Mouse (Mus musculus): ENCODE measurements around the gene 1700125H20Rik.
"Not testable (repeated sequence)": the region's sequence is repeated elsewhere in the genome, so short reads cannot be mapped to it uniquely, and the experiment has no call there.

1700125H20Rik gene

DNA sequence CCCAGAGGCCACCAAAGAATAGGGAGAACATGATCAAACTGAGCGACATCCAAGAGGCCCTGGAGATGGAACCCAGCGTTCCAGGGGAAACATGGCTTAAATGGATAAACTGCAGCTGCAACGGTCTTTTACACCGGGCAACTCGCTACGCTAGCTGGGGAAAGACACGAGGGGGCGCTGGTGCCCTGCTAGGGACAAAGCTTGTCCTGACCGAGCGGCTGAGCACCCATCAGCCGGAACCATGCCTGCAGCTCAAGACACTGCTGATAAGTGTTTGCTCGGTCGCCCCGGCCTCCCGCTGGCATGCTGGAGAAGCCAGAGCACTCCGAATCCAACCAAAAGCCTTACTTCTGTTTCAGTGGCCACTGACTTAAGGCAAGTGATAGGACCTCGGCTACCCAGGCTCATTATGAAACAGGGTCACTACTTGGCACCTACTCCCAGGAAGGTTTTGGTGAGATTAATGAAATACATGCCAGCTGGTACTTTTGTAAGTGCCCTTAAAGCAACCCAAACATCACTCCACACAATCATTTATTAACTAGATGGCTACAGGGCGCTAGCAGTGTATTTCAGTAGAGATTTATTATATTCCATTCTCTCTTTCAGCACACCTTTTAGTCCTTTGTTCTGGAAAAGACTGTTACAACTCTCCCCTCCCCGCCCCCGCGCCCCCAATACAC is at the start of gene 1700125H20Rik:
Gene 1700125H20Rik (plus strand): TSS at position 347 of the 683 bp plus-strand sequence.
- DNase-seq = peak; percentile 85 to 92

- no peak for DNase-seq
These were observed 48.1 kb upstream of the 1700125H20Rik start for GRCm38 (mm10) chr11:85122073-85122472.

DNA sequence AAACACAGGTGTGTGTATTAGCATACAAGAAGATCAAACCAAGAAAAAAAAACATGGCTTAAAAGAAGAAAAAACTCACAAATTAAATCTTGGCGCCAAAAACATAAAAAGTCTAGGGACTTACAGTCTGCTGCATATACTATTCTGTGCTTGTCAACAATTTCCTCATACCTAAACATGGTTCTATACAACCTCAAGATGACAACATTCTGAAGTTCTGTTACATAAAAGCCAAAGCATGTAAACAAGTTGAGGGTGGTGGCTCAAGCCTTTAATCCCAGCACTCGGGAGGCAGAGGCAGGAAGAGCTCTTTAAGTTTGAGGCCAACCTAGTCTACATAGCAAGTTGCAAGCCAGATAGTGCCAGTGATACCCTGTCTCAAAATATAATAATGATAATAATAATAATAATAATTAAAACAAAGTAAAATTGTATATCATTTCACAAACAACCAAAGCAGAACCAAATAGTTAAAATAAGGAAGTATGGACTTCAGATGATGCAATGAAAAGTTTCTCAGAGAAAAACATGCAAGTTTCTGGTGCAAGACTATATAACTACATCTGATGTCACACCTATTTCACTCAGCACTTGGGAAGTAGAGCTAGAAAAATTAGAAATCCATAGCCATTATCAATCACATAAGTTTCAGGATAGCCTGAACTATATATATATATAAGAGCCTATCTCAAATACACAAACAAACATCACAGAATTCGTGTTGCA is 46.8 kb upstream of the 1700125H20Rik start:
- DNase-seq = no peak

GRCm38 (mm10) chr11:85126257-85127102 is 43.7 kb upstream of the 1700125H20Rik start:
- no peak for DNase-seq

- DNase-seq = no peak
These were observed 41.3 kb upstream of the 1700125H20Rik start for GRCm38 (mm10) chr11:85128883-85129282.

- DNase-seq = no peak
These were observed 38.7 kb upstream of the 1700125H20Rik start for GRCm38 (mm10) chr11:85131542-85131941.

- peak; percentile 10 to 12 for DNase-seq
These were observed 31.3 kb upstream of the 1700125H20Rik start for GRCm38 (mm10) chr11:85138776-85139474.

DNA sequence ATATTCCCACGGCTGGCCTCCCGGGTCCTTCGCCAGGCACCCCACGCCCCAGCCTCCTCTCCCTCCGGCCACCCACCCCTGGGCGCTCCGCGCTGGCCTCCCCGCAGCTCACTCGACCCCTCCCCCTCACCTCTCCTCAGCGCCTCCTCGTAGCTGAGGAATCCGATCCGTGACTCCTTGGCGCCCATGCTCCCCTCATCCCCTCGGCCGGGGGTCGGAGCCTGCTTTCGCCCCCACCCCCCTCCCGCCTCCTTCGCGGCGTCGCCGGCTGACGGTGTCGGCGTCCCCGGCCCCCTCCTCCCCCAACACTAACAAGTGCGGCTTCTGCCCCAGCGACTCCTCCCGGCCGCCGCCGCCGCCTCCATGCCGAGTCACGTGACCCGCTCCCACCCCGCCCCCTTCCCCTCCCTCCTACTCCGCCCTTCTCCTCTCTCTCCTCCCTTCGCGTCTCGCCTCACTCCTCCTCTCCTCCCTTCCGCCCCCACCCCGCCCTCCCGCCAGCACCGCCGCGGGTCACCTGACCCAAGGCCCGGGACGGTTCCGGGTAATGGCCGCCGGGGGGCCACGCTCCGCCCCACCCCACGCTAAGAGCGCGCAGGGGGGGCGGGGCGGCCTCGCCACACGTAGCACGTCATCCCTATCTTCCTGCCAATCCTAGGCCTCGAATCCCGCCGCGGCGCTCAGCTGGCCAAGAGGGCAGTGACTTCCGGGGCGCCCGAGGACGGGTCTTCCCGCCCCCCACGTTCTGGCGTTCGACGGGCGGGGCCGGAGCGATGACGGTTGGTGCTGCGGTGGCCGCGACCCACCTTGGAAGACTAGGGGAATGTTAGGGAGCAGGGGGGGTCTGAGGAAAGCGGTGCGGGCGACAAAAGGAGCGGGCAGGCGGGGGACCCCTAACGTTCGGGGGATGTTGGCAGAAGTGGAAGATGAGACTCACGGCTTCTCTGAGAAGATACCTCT is 30.3 kb upstream of the 1700125H20Rik start, which contains the start of gene Usp32:
Gene Usp32 (minus strand): TSS at position 581 of the 960 bp plus-strand sequence.
- peak; percentile 96 to 97 for DNase-seq

GRCm38 (mm10) chr11:85152256-85152930 is 17.8 kb upstream of the 1700125H20Rik start:
- no peak for DNase-seq

DNA sequence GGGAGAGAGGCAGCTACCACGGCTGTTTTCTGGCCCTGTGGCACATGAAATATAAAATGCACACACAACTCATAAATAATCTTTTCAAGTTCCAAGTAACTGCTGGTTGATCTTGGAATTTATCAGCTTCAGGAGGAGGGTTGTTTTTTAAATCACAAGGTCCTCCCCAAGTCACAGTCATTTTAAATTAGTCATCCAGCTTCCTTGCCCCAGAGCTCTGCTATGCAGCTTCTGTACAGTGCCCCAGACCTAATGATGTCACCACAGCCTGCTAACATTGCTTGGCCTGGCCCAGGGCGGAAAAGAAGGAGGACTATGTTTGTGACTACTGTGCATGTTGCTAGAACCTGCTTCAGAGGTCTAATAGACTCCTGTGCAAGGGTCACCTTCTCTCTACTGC is 12.9 kb upstream of the 1700125H20Rik start:
- no peak for DNase-seq

DNA sequence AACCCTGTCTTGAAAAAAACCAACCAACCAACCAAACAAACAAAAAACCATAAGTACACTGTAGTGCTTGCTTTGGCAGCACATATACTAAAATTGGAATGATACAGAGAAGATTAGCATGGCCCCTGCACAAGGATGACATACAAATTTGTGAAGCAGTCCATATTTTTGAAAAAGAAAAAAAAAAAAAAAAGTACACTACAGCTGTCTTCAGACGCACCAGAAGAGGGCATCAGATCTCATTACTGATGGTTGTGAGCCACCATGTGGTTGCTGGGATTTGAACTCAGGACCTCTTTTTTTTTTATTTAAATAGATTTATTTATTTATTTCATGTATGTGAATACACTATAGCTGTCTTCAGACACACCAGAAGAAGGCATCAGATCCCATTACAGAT is 7.2 kb upstream of the 1700125H20Rik start:
- DNase-seq = not testable (repeated sequence)

GRCm38 (mm10) chr11:85164371-85164770 is 5.8 kb upstream of the 1700125H20Rik start:
- DNase-seq = no peak

DNA sequence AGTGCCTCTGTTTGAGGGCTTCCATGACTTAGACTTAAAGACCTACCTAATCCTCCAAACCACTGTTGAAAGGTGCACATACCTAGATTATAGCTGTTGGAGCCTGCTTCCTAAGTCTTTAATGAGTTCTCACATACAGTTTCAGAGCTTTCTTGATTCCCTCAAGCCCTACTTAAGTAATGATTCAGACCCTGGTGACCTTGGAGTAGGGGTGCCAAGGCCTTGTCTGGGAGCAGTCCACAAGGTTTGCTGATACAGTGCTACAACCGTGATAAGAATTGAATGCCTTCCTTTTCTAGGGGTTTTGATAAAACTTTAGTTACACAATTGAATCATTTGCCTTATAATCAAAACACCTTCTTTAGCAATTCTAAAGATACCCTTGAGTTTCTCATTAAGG is 2.7 kb upstream of the 1700125H20Rik start:
- DNase-seq = no peak

DNA sequence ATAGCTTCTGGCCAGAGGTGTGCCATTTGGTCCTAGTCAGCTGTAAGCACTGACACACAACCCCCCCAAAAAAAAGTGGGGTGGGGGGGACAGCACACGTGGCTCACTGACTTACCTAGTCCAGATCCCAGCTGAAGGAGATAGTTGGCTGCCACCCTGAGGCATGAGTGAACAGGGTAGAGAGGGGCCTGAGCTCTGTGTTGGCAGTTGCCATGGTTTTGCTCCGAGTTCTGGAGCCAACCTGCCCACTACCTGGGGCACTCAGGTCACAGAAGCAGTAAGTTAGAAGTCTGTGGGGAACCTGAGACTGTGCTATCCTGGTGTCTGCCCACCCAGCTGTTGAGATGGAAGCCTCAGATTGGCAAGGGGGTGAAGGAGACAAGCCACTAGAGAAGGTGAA is 629 bp downstream of the 1700125H20Rik start:
- no peak for DNase-seq

DNA sequence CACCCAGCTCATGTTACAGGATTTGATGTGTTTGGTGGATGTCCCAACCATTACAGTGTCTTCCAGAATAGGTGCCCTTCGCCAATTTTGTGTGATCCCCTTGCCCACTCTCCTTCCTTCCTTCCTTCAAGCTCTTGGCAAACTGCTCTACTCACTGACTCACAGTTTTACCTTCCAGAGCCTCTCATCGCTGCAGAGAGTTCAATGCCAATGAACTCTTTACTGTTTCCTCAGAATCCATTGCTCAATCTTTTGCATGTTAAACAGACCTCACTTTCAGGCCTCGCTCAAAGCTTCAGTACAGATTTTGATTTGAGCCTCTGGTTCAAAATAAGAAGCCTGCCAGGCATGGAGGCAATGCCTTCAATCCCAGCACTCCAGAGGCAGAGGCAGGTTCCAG is 5.7 kb downstream of the 1700125H20Rik start:
- no peak for DNase-seq

DNA sequence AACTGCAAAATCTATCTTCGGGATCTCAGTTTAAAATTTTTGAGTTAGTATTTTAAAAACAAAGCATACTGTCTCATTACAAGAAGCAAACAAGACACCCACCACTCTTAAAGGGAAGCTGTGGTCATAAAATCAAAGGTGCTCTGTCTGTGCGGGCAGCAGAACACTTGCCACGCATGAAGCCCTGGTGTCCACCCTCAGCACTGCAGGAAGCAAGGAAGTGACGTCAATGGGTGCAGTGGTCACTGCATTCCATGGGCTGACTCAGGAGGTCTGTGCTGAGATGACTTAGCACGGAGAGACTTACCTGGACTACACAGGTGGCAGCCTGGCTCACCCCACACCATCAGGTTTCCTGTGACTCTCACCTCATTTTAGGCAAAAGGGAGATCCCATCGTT is 7.6 kb downstream of the 1700125H20Rik start:
- no peak for DNase-seq

- no peak for DNase-seq
These were observed 8.2 kb downstream of the 1700125H20Rik start for GRCm38 (mm10) chr11:85178413-85178812.

GRCm38 (mm10) chr11:85182617-85183283 is 12.5 kb downstream of the 1700125H20Rik start:
- peak; percentile 41 to 60 for DNase-seq

- DNase-seq = no peak
These were observed 13.1 kb downstream of the 1700125H20Rik start for GRCm38 (mm10) chr11:85183284-85183779.

DNA sequence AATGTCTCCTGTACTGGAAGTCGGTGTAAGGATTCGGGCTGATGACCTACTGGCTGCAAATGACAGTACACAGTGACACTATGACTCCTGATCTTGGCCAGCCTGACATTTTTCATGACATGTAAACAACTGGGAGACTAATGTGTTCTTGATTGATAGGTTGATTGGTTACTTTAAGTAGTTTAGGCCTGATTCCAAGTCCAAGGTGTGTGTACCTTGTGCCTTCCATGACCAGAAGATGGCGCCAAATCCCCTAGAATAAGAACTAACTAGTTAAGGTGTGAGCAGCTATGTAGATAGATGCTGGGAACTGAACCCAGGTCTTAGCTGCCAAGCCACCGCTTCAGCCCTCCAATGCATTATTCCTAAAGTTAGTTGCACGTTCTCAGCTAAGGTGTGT is 13.9 kb downstream of the 1700125H20Rik start:
- peak; percentile 41 to 70 for DNase-seq

Data from kidney, adult 8-10 months (tissue).